Mouse (Mus musculus): Measurements from ENCODE around the gene Slc16a13. TPM values are rescaled to one million over a fixed set of nuclear protein-coding genes. Genes with fewer than 3 reads are reported as not detected.
A peak's percentile ranks its signal among the peaks of the same experiment; 100 is the strongest.

Slc16a13 gene
- polyA plus RNA-seq, 1 experiment from 2014 or later = 9.4 TPM

DNA sequence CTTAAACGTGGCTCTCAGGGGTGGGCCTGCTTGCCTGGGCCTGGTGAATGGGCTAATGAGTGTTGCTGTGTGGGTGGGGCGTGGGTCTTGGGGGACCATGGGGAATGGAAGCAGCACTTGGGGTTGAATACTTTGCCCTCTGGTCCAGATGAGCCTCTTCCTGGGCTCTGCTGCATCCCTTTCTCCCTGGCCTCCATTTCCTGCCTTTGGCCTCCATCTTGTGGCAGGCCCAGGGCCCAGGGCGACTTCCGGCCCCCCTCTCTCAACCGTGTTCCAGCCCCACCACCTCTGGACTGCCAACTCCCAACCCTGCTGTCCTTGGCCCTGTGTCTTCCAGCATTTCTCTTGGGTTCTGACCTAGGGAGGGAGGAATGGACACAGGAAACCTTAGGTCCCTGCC lies 13.2 kb upstream of the Slc16a13 start:
- 58% methylated on average over 5 of the region's 5 CpGs for WGBS
- H3K27me3 ChIP-seq (ENCODE audit: control insufficient read depth, insufficient read depth, low read length) = 0 out of 2 replicates have a peak, but pooled peaks cover 6% of the 10 kb centered on the region
- H3K4me3 ChIP-seq (replicated peaks; ENCODE audit: low read length) = no peak overlapping the region
- H3K4me1 ChIP-seq (ENCODE audit: control insufficient read depth, insufficient read depth, low read length) = peaks cover 16% of the 10 kb centered on the region
- no peak overlapping the region for H3K9ac ChIP-seq (ENCODE audit: low read length)
- H3K36me3 ChIP-seq (ENCODE audit: control insufficient read depth, insufficient read depth, low read length) = no peaks in the 10 kb centered on the region
- H3K4me2 ChIP-seq (ENCODE audit: low read depth, low read length) = no peak overlapping the region; the same call in 1 of the 2 replicates
- H3K27ac ChIP-seq (ENCODE audit: low read length) = no peak overlapping the region
- no peak for ATAC-seq (ENCODE audit: insufficient read depth, low FRiP score)
- no peaks in the 10 kb centered on the region for H3K9me3 ChIP-seq (replicated peaks; ENCODE audit: control insufficient read depth, low read length)

GRCm38 (mm10) chr11:70233016-70233415 lies 12.2 kb upstream of the Slc16a13 start:
- Histone ChIP-seq H3K9ac (ENCODE audit: low read length) (peak overlapping the region; percentile 79), H3K27ac (ENCODE audit: low read length) (0 out of 2 replicates have a peak overlapping the region, but pooled peaks have one; percentile 8), H3K27me3 (ENCODE audit: control insufficient read depth, insufficient read depth, low read length) (peaks cover 8% of the 10 kb centered on the region; the same call in 1 of the 2 replicates), H3K36me3 (ENCODE audit: control insufficient read depth, insufficient read depth, low read length) (no peaks in the 10 kb centered on the region), H3K4me1 (ENCODE audit: control insufficient read depth, insufficient read depth, low read length) (peaks cover 17% of the 10 kb centered on the region; the same call in 1 of the 2 replicates), H3K9me3 (replicated peaks; ENCODE audit: control insufficient read depth, low read length) (no peaks in the 10 kb centered on the region), H3K4me2 (ENCODE audit: low read depth, low read length) (peak overlapping the region; percentile 63), H3K4me3 (replicated peaks; ENCODE audit: low read length) (peak overlapping the region; percentile 48)
- 29% methylated on average over 8 of the region's 8 CpGs for WGBS
- no peak for ATAC-seq (ENCODE audit: insufficient read depth, low FRiP score)

GRCm38 (mm10) chr11:70232546-70232945 lies 11.7 kb upstream of the Slc16a13 start:
- Histone ChIP-seq H3K36me3 (ENCODE audit: control insufficient read depth, insufficient read depth, low read length) (no peaks in the 10 kb centered on the region), H3K27ac (ENCODE audit: low read length) (peak overlapping the region; percentile 13; the same call in 1 of the 2 replicates), H3K9ac (ENCODE audit: low read length) (peak overlapping the region; percentile 79), H3K4me2 (ENCODE audit: low read depth, low read length) (peak overlapping the region; percentile 63), H3K9me3 (replicated peaks; ENCODE audit: control insufficient read depth, low read length) (no peaks in the 10 kb centered on the region), H3K4me3 (replicated peaks; ENCODE audit: low read length) (peak overlapping the region; percentile 48), H3K4me1 (ENCODE audit: control insufficient read depth, insufficient read depth, low read length) (peaks cover 18% of the 10 kb centered on the region; the same call in 1 of the 2 replicates), H3K27me3 (ENCODE audit: control insufficient read depth, insufficient read depth, low read length) (peaks cover 11% of the 10 kb centered on the region; the same call in 1 of the 2 replicates)
- WGBS = 7% methylated on average over 9 of the region's 10 CpGs
- no peak for ATAC-seq (ENCODE audit: insufficient read depth, low FRiP score)

DNA sequence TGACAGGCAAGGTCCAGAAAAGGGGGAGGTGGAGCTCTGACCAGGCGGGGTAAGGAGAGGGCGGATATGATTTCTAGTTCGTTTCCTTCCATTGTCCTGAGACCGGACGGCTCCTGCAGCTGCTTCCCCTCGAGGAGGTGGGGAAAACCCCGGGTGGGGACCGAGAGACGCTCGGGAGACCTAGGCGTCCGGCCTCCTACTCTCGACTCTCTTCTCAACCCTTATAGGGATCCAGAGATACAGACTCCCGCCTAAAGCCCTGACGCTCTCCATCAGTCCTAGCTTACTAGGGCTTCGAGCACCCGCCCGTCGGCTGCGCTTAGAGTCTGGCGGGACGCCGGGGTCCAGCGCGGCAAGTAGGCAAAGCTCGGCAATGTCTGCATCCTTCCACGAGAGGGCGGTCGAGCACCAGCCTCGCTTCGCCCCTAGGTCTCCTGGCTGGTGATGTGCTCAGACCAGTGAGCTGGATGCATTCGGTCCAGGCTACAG lies 9.4 kb upstream of the Slc16a13 start:
- Histone ChIP-seq H3K9ac (ENCODE audit: low read length) (peak overlapping the region; percentile 60; the same call in 1 of the 2 replicates), H3K4me1 (ENCODE audit: control insufficient read depth, insufficient read depth, low read length) (peaks cover 21% of the 10 kb centered on the region; the same call in 1 of the 2 replicates), H3K4me3 (replicated peaks; ENCODE audit: low read length) (peak overlapping the region; percentile 45), H3K4me2 (ENCODE audit: low read depth, low read length) (peak overlapping the region; percentile 55), H3K36me3 (ENCODE audit: control insufficient read depth, insufficient read depth, low read length) (no peaks in the 10 kb centered on the region), H3K27me3 (ENCODE audit: control insufficient read depth, insufficient read depth, low read length) (peaks cover 19% of the 10 kb centered on the region; the same call in 1 of the 2 replicates), H3K27ac (ENCODE audit: low read length) (peak overlapping the region; percentile 62), H3K9me3 (replicated peaks; ENCODE audit: control insufficient read depth, low read length) (no peaks in the 10 kb centered on the region)
- WGBS = under 1% methylated on average over 32 of the region's 32 CpGs
- peak; percentile 70 for ATAC-seq (ENCODE audit: insufficient read depth, low FRiP score)

GRCm38 (mm10) chr11:70229260-70230010 lies 8.6 kb upstream of the Slc16a13 start, which contains the start of gene Bcl6b:
Gene Bcl6b (minus strand): TSS chr11:70229798.
- no peaks in the 10 kb centered on the region for H3K36me3 ChIP-seq (ENCODE audit: control insufficient read depth, insufficient read depth, low read length)
- peak within 1 kb of the TSS; percentile 62 for H3K27ac ChIP-seq (ENCODE audit: low read length)
- peak within 1 kb of the TSS; percentile 60 for H3K9ac ChIP-seq (ENCODE audit: low read length)
- H3K27me3 ChIP-seq (ENCODE audit: control insufficient read depth, insufficient read depth, low read length) = peaks cover 19% of the 10 kb centered on the region; the same call in 1 of the 2 replicates
- 3% methylated on average over 39 of the region's 39 CpGs for WGBS
- H3K4me2 ChIP-seq (ENCODE audit: low read depth, low read length) = peak within 1 kb of the TSS; percentile 55
- H3K4me1 ChIP-seq (ENCODE audit: control insufficient read depth, insufficient read depth, low read length) = peaks cover 21% of the 10 kb centered on the region; the same call in 1 of the 2 replicates
- no peak for ATAC-seq (ENCODE audit: insufficient read depth, low FRiP score)
- H3K9me3 ChIP-seq (replicated peaks; ENCODE audit: control insufficient read depth, low read length) = no peaks in the 10 kb centered on the region
- H3K4me3 ChIP-seq (replicated peaks; ENCODE audit: low read length) = peak within 1 kb of the TSS; percentile 45

- peaks cover 21% of the 10 kb centered on the region; the same call in 1 of the 2 replicates for H3K4me1 ChIP-seq (ENCODE audit: control insufficient read depth, insufficient read depth, low read length)
- no peaks in the 10 kb centered on the region for H3K36me3 ChIP-seq (ENCODE audit: control insufficient read depth, insufficient read depth, low read length)
- peak overlapping the region; percentile 54 for H3K9ac ChIP-seq (ENCODE audit: low read length)
- H3K9me3 ChIP-seq (replicated peaks; ENCODE audit: control insufficient read depth, low read length) = no peaks in the 10 kb centered on the region
- ATAC-seq (ENCODE audit: insufficient read depth, low FRiP score) = peak; percentile 44; the same call in 1 of the 2 replicates
- peak overlapping the region; percentile 62; the same call in 1 of the 2 replicates for H3K27ac ChIP-seq (ENCODE audit: low read length)
- 1% methylated on average over 19 of the region's 19 CpGs for WGBS
- H3K4me2 ChIP-seq (ENCODE audit: low read depth, low read length) = peak overlapping the region; percentile 55
- peaks cover 19% of the 10 kb centered on the region; the same call in 1 of the 2 replicates for H3K27me3 ChIP-seq (ENCODE audit: control insufficient read depth, insufficient read depth, low read length)
- peak overlapping the region; percentile 45 for H3K4me3 ChIP-seq (replicated peaks; ENCODE audit: low read length)
Measured at GRCm38 (mm10) chr11:70228828-70229227, 8.0 kb upstream of the Slc16a13 start.

DNA sequence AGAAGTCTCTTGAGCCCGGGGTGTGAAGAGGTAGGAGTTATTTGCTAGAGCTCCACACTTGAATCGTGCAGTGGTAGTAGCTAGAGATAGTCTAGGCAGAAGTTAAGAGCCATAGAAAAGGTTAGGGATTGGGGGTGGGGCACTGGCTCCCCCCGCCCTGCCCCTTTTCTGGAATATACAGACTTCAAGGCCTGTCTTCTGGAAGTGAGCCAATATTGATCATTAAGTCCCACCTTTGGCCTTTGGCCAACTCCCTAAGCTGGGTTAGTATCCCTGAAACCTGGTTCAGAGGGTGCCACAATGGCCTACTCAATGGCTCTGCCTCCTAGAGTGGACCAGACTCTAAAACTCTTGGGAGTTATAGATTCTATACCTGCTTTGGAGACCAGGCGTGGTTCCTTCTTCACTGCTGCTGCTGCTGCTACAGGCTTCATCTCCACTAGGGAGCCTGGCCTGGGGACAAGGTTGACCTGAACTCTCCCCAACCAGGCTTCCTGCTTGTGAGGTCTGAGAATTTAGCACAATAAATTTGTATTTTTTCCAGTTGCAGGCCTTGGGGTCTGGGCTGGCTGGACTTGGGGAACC lies 6.9 kb upstream of the Slc16a13 start:
- Histone ChIP-seq H3K27ac (ENCODE audit: low read length) (0 out of 2 replicates have a peak overlapping the region, but pooled peaks have one; percentile 2), H3K4me3 (replicated peaks; ENCODE audit: low read length) (peak overlapping the region; percentile 45), H3K4me1 (ENCODE audit: control insufficient read depth, insufficient read depth, low read length) (peaks cover 21% of the 10 kb centered on the region; the same call in 1 of the 2 replicates), H3K9ac (ENCODE audit: low read length) (peak overlapping the region; percentile 54), H3K9me3 (replicated peaks; ENCODE audit: control insufficient read depth, low read length) (no peaks in the 10 kb centered on the region), H3K36me3 (ENCODE audit: control insufficient read depth, insufficient read depth, low read length) (no peaks in the 10 kb centered on the region), H3K27me3 (ENCODE audit: control insufficient read depth, insufficient read depth, low read length) (peaks cover 19% of the 10 kb centered on the region; the same call in 1 of the 2 replicates), H3K4me2 (ENCODE audit: low read depth, low read length) (peak overlapping the region; percentile 55)
- WGBS = 85% methylated on average over 4 of the region's 4 CpGs
- no peak for ATAC-seq (ENCODE audit: insufficient read depth, low FRiP score)

DNA sequence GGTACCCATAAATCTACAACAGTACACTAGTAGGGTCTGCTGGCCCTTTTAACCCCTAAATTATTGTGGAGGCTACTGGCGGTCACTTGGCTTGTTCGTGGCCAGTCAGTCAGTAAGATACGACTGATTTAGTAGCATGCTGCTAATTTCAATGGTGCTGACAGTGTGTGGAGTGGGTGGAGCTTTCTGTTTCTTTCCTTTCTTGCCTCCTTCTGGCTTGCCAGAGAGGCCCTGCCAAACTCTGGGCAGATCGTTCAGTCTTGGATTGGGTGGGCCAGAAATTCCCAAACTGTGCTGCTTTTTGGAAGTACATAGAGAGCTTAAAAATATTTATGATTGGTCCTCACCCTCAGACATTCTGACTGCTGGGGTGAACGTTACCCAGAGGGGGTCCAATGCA lies 6.3 kb upstream of the Slc16a13 start:
- Histone ChIP-seq H3K27ac (ENCODE audit: low read length) (no peak overlapping the region), H3K4me1 (ENCODE audit: control insufficient read depth, insufficient read depth, low read length) (peaks cover 21% of the 10 kb centered on the region; the same call in 1 of the 2 replicates), H3K9ac (ENCODE audit: low read length) (peak overlapping the region; percentile 60), H3K9me3 (replicated peaks; ENCODE audit: control insufficient read depth, low read length) (no peaks in the 10 kb centered on the region), H3K27me3 (ENCODE audit: control insufficient read depth, insufficient read depth, low read length) (peaks cover 19% of the 10 kb centered on the region; the same call in 1 of the 2 replicates), H3K36me3 (ENCODE audit: control insufficient read depth, insufficient read depth, low read length) (no peaks in the 10 kb centered on the region), H3K4me3 (replicated peaks; ENCODE audit: low read length) (peak overlapping the region; percentile 40), H3K4me2 (ENCODE audit: low read depth, low read length) (peak overlapping the region; percentile 55)
- whole genome bisulfite sequencing = 39% methylated on average over 5 of the region's 5 CpGs
- no peak for ATAC-seq (ENCODE audit: insufficient read depth, low FRiP score)

All from stomach, embryonic 16.5 days (tissue).